Mouse (Mus musculus): ENCODE measurements at regions not wholly inside any gene's neighbourhood (a gene's known extent, or its start where the extent isn't known, plus 50 kb on each side); places are given as distances from the start of the nearest gene placed in this dataset.

DNA sequence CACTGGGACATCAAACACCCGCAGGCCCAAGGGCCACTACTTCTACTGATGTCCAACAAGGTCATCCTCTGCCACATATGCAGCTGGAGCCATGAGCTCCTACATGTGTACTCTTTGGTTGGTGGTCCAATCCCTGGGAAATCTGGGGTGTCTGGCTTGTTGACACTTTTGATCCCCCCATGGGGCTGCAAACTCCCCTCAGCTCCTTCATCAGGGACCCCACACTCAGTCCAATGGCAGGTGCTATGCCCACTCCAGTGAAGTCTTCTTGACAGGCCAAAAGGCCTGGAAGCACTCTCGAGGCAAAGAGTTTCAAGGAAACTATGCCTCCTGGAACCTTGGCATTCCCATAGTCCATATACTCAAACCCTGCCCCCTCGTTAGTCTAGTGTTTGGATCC lies 570.8 kb upstream of the Smc2 start:
- no peak for TF ChIP-seq CTCF (IDR thresholded peaks at IDR 0.05; ENCODE audit: low read depth)
- TF ChIP-seq EP300 (optimal IDR thresholded peaks at IDR 0.05) = no peak

Data from stomach, postnatal 0 days (tissue).